Mouse (Mus musculus) heart, postnatal 0 days (tissue): Measurements from ENCODE around the gene Rnf126.

Experiments
- CTCF ChIP-seq: IDR thresholded peaks from 2 replicates; pipeline ENCODE4 v1.5.1; 2016; ENCODE audit warnings: antibody characterized with exemption, control low read depth, low read depth
- EP300 ChIP-seq: IDR thresholded peaks from 2 replicates; pipeline ENCODE4 v1.6.1; 2016; ENCODE audit warnings: antibody characterized with exemption, low read depth

- TF ChIP-seq CTCF (0 out of 2 replicates have a peak, but pooled peaks have one; percentile 12), EP300 (no peak)
Measured at GRCm38 (mm10) chr10:79772320-79772719, 5.6 kb upstream of the Rnf126 start.
